Mouse (Mus musculus) CD8-positive naive resting alpha-beta T cell, adult 57 days (primary cell): ENCODE data around the gene Prkg2. TPM values are rescaled to one million over a fixed set of nuclear protein-coding genes. Genes with fewer than 3 reads are reported as not detected.

Experiments used
- total RNA-seq: library from RNA; stranded (reverse); gene quantifications from one replicate; pipeline ENCODE4 v1.2.4, GENCODE M21; 2023

Prkg2 gene
- total RNA-seq = not detected

GRCm38 (mm10) chr5:99036596-99037441, at the start of gene Prkg2:
TSS of gene Prkg2 (minus strand) at chr5:99037351.

Other genes starting within 250 kb of the Prkg2 start
- not detected for gene Bmp3, start 182.9 kb downstream of the Prkg2 start, total RNA-seq